Mouse (Mus musculus): ENCODE results near the gene Map2. TPM values are rescaled to one million over a fixed set of nuclear protein-coding genes. Genes with fewer than 3 reads are reported as not detected.

Gene Map2
- polyA plus RNA-seq, 1 experiment from 2014 or later, result 5.5 TPM

GRCm38 (mm10) chr1:66371371-66371770 is 196.3 kb downstream of the Map2 start:
- H3K36me3 ChIP-seq (ENCODE audit: control insufficient read depth, insufficient read depth, low read length), result no peaks in the 10 kb centered on the region
- H3K27me3 ChIP-seq (replicated peaks; ENCODE audit: control insufficient read depth, insufficient read depth, low read length), result no peaks in the 10 kb centered on the region
- H3K4me3 ChIP-seq (ENCODE audit: low read depth, low read length), result no peak overlapping the region
- H3K9ac ChIP-seq (ENCODE audit: low read depth, low read length), result no peak overlapping the region
- H3K4me2 ChIP-seq, result no peak overlapping the region
- ATAC-seq (replicated peaks; ENCODE audit: low FRiP score) (no peak), DNase-seq (ENCODE audit: low spot score) (no peak)
- H3K4me1 ChIP-seq (replicated peaks; ENCODE audit: control insufficient read depth, insufficient read depth, low read length), result no peaks in the 10 kb centered on the region
- H3K27ac ChIP-seq (ENCODE audit: low read depth, low read length), result no peak overlapping the region
- WGBS, result 85% methylated on average over 2 of the region's 2 CpGs
- H3K9me3 ChIP-seq (ENCODE audit: control insufficient read depth, low read length), result no peaks in the 10 kb centered on the region

- H3K9me3 ChIP-seq (ENCODE audit: control insufficient read depth, low read length), result no peaks in the 10 kb centered on the region
- no peaks in the 10 kb centered on the region for H3K27me3 ChIP-seq (replicated peaks; ENCODE audit: control insufficient read depth, insufficient read depth, low read length)
- no peaks in the 10 kb centered on the region for H3K36me3 ChIP-seq (ENCODE audit: control insufficient read depth, insufficient read depth, low read length)
- H3K4me1 ChIP-seq (replicated peaks; ENCODE audit: control insufficient read depth, insufficient read depth, low read length), result no peaks in the 10 kb centered on the region
- no peak overlapping the region for H3K27ac ChIP-seq (ENCODE audit: low read depth, low read length)
- ATAC-seq (replicated peaks; ENCODE audit: low FRiP score), result no peak
- H3K9ac ChIP-seq (ENCODE audit: low read depth, low read length), result no peak overlapping the region
- WGBS, result 85% methylated on average over 4 of the region's 4 CpGs
- H3K4me3 ChIP-seq (ENCODE audit: low read depth, low read length), result no peak overlapping the region
- no peak overlapping the region for H3K4me2 ChIP-seq
- DNase-seq (ENCODE audit: low spot score), result no peak
Measured at GRCm38 (mm10) chr1:66386321-66386720, 211.2 kb downstream of the Map2 start.

- H3K27ac ChIP-seq (ENCODE audit: low read depth, low read length), result no peak overlapping the region
- no peaks in the 10 kb centered on the region for H3K36me3 ChIP-seq (ENCODE audit: control insufficient read depth, insufficient read depth, low read length)
- H3K9ac ChIP-seq (ENCODE audit: low read depth, low read length), result no peak overlapping the region
- H3K4me2 ChIP-seq, result no peak overlapping the region
- no peak for ATAC-seq (replicated peaks; ENCODE audit: low FRiP score)
- 81% methylated on average over 10 of the region's 10 CpGs for WGBS
- H3K9me3 ChIP-seq (ENCODE audit: control insufficient read depth, low read length), result no peaks in the 10 kb centered on the region
- no peaks in the 10 kb centered on the region for H3K27me3 ChIP-seq (replicated peaks; ENCODE audit: control insufficient read depth, insufficient read depth, low read length)
- DNase-seq (ENCODE audit: low spot score), result no peak
- H3K4me3 ChIP-seq (ENCODE audit: low read depth, low read length), result no peak overlapping the region
- no peaks in the 10 kb centered on the region for H3K4me1 ChIP-seq (replicated peaks; ENCODE audit: control insufficient read depth, insufficient read depth, low read length)
Measured at GRCm38 (mm10) chr1:66386751-66387452, 211.8 kb downstream of the Map2 start.

GRCm38 (mm10) chr1:66388561-66388960 is 213.5 kb downstream of the Map2 start:
- Histone ChIP-seq H3K4me1 (replicated peaks; ENCODE audit: control insufficient read depth, insufficient read depth, low read length) (no peaks in the 10 kb centered on the region), H3K27ac (ENCODE audit: low read depth, low read length) (no peak overlapping the region), H3K4me2 (no peak overlapping the region), H3K9me3 (ENCODE audit: control insufficient read depth, low read length) (no peaks in the 10 kb centered on the region), H3K9ac (ENCODE audit: low read depth, low read length) (no peak overlapping the region), H3K27me3 (replicated peaks; ENCODE audit: control insufficient read depth, insufficient read depth, low read length) (no peaks in the 10 kb centered on the region), H3K36me3 (ENCODE audit: control insufficient read depth, insufficient read depth, low read length) (no peaks in the 10 kb centered on the region), H3K4me3 (ENCODE audit: low read depth, low read length) (no peak overlapping the region)
- no peak for ATAC-seq (replicated peaks; ENCODE audit: low FRiP score)
- WGBS, result 66% methylated on average over 8 of the region's 8 CpGs
- DNase-seq (ENCODE audit: low spot score), result no peak

GRCm38 (mm10) chr1:66394944-66395637 is 220.0 kb downstream of the Map2 start:
- no peak overlapping the region for H3K27ac ChIP-seq (ENCODE audit: low read depth, low read length)
- DNase-seq (ENCODE audit: low spot score), result no peak
- no peak overlapping the region for H3K4me2 ChIP-seq
- no peak for ATAC-seq (replicated peaks; ENCODE audit: low FRiP score)
- no peak overlapping the region for H3K9ac ChIP-seq (ENCODE audit: low read depth, low read length)
- no peaks in the 10 kb centered on the region for H3K9me3 ChIP-seq (ENCODE audit: control insufficient read depth, low read length)
- H3K36me3 ChIP-seq (ENCODE audit: control insufficient read depth, insufficient read depth, low read length), result no peaks in the 10 kb centered on the region
- H3K27me3 ChIP-seq (replicated peaks; ENCODE audit: control insufficient read depth, insufficient read depth, low read length), result no peaks in the 10 kb centered on the region
- no peaks in the 10 kb centered on the region for H3K4me1 ChIP-seq (replicated peaks; ENCODE audit: control insufficient read depth, insufficient read depth, low read length)
- 60% methylated on average over 8 of the region's 8 CpGs for WGBS
- H3K4me3 ChIP-seq (ENCODE audit: low read depth, low read length), result no peak overlapping the region

- Histone ChIP-seq H3K9me3 (ENCODE audit: control insufficient read depth, low read length) (no peaks in the 10 kb centered on the region), H3K4me3 (ENCODE audit: low read depth, low read length) (no peak overlapping the region), H3K27ac (ENCODE audit: low read depth, low read length) (no peak overlapping the region), H3K36me3 (ENCODE audit: control insufficient read depth, insufficient read depth, low read length) (no peaks in the 10 kb centered on the region), H3K4me2 (no peak overlapping the region), H3K4me1 (replicated peaks; ENCODE audit: control insufficient read depth, insufficient read depth, low read length) (no peaks in the 10 kb centered on the region), H3K9ac (ENCODE audit: low read depth, low read length) (no peak overlapping the region), H3K27me3 (replicated peaks; ENCODE audit: control insufficient read depth, insufficient read depth, low read length) (no peaks in the 10 kb centered on the region)
- 69% methylated on average over 2 of the region's 2 CpGs for WGBS
- DNase-seq (ENCODE audit: low spot score), result no peak
- ATAC-seq (replicated peaks; ENCODE audit: low FRiP score), result no peak
Measured at GRCm38 (mm10) chr1:66395826-66396225, 220.8 kb downstream of the Map2 start.

- Histone ChIP-seq H3K9me3 (ENCODE audit: control insufficient read depth, low read length) (no peaks in the 10 kb centered on the region), H3K36me3 (ENCODE audit: control insufficient read depth, insufficient read depth, low read length) (no peaks in the 10 kb centered on the region), H3K4me1 (replicated peaks; ENCODE audit: control insufficient read depth, insufficient read depth, low read length) (no peaks in the 10 kb centered on the region), H3K4me2 (no peak overlapping the region), H3K27ac (ENCODE audit: low read depth, low read length) (no peak overlapping the region), H3K27me3 (replicated peaks; ENCODE audit: control insufficient read depth, insufficient read depth, low read length) (no peaks in the 10 kb centered on the region), H3K4me3 (ENCODE audit: low read depth, low read length) (no peak overlapping the region), H3K9ac (ENCODE audit: low read depth, low read length) (no peak overlapping the region)
- 84% methylated on average over 9 of the region's 9 CpGs for WGBS
- DNase-seq (ENCODE audit: low spot score) (no peak), ATAC-seq (replicated peaks; ENCODE audit: low FRiP score) (no peak)
Measured at GRCm38 (mm10) chr1:66401902-66402301, 226.8 kb downstream of the Map2 start.

- no peaks in the 10 kb centered on the region for H3K4me1 ChIP-seq (replicated peaks; ENCODE audit: control insufficient read depth, insufficient read depth, low read length)
- H3K36me3 ChIP-seq (ENCODE audit: control insufficient read depth, insufficient read depth, low read length), result no peaks in the 10 kb centered on the region
- no peaks in the 10 kb centered on the region for H3K27me3 ChIP-seq (replicated peaks; ENCODE audit: control insufficient read depth, insufficient read depth, low read length)
- no peaks in the 10 kb centered on the region for H3K9me3 ChIP-seq (ENCODE audit: control insufficient read depth, low read length)
- H3K9ac ChIP-seq (ENCODE audit: low read depth, low read length), result no peak overlapping the region
- ATAC-seq (replicated peaks; ENCODE audit: low FRiP score) (no peak), DNase-seq (ENCODE audit: low spot score) (no peak)
- 75% methylated on average over 13 of the region's 13 CpGs for WGBS
- H3K27ac ChIP-seq (ENCODE audit: low read depth, low read length), result no peak overlapping the region
- no peak overlapping the region for H3K4me2 ChIP-seq
- no peak overlapping the region for H3K4me3 ChIP-seq (ENCODE audit: low read depth, low read length)
Measured at GRCm38 (mm10) chr1:66407270-66407967, 232.3 kb downstream of the Map2 start.

Data from liver, embryonic 11.5 days (tissue).